Mouse (Mus musculus): Measurements from ENCODE around the gene Bsdc1.

Bsdc1 gene

GRCm38 (mm10) chr4:129481090-129481489, 19.7 kb downstream of the Bsdc1 start:
- DNase-seq (ENCODE audit: low spot score) = no peak

DNA sequence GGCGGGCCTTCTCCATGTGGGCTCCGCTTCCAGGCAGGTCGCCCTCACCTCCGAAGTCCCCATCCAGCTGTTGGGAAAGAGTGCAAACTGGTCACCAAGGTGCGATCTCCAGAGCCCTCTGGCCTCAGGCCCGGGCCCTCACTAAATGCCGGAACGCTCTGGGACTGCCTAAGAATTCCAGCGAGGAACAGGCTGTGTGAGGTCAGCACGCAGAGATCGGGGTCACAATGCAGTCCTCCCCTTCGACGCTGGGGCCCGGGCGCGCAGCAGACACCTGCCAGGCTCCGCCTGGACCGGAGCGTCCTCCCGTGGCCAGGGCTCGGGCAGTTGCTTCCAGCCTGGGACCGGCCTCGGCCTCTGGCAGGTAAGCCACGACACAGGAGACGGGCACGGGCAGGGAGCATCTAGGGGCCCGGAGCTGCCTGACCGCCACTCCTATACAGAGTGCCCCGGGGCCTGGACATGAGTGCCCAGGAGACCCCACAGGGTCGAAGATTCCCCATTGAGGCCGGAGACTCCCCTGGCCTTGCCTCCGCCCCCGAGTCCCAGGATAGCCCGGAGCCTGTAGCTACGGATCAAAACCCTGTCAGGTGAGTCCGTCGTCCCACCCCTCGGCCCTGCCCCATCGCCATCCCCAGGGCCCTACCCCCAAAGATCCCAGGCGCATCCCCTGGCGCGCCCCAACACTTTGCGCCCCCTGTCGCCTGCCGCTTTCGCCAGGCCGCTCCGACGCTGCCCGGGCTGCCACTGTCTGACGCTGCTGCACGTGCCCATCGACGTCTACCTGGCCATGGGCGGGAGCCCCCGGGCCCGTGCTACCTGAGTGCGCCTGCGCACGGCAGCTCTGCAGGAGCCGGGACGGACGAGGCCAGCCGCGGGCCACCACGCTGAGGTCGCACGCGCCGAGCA, 29.8 kb downstream of the Bsdc1 start, which contains the start of the genes Tssk3 and Fam229a:
Gene Tssk3, minus strand, starts transcription at position 51 of the 909 bp plus-strand sequence.
Gene Fam229a, plus strand, starts transcription at position 219 of the 909 bp plus-strand sequence.
- peak; percentile 74 for DNase-seq (ENCODE audit: low spot score)

DNA sequence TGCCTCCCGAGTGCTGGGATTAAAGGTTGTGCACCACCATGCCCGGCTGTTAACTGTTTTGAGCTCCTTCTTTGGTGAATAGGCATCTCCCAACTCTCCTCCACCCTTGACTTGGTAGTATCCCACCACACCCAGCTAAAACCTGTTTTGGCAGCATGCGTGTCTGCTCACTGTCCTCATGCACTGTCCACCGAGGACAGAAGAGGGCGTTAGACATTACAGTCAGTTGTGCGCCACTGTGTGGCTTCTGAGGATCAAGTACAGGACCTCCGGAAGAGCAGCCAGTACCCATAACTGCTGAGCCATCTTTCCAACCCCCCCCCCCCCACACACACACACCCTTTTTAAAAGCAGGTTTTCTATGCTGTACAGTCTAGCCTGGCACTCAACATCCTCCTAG, 33.3 kb downstream of the Bsdc1 start:
- DNase-seq (ENCODE audit: low spot score) = no peak

DNA sequence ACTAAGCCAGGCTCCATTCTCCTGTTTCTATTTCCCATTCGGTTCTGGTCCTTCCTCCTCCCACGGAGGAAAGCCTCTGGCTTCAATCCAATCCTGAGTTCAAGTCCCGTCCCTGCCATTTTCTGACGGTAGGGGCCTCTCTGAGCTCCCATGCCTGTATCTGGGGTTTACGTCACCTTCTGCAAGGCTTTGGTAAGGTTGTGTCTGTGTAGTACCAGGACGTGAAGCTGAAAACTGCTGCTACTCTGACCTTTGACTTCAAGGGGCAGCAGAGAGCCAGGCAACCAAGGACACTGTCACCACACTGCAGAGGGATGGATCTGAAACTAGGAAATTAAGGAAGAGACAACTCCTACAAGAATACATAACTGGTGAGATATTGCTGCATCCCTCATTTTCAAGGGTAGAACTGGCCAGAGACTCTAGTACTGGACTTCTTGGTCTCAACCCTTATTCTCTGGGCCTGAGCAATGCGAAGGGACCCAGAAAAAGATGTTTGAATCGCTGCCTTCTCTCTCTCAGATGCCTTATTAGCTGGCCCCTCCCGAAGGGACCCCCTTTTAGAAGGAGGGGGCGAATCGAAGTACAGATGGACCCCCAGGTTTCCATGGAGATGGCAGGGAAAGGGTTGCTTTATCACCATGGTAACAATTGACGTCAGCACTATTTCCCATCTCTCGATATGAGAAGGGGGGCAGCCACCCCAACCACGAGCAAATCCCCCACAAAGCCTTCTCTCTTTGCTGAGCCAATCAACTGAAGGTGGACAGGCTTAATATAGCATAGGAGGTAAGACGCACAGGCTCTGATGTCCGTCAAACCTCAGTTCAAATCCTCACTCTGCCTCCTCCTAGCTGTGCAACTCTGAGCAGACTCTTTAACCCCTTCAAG, 34.5 kb downstream of the Bsdc1 start:
- DNase-seq (ENCODE audit: low spot score) = no peak

DNA sequence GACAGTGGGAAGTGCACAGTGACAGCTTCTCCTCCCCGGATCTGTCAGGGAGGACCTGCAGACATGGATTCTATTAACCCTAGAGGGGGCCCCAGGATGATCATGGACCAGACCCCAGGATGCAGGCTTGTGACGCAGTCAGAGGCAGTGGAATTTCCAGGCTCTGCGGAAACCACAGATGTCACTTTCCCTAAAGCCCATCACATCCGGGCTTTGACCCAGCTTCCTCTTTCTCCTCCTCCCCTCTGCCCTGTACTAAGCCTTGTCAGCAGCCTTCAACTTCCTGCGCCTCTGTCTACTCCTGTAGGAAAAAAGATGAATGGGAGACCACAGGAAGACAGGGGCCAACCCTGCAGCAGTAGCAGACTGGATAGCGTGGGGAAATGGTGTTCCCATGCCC, 35.2 kb downstream of the Bsdc1 start:
- DNase-seq (ENCODE audit: low spot score) = no peak

DNA sequence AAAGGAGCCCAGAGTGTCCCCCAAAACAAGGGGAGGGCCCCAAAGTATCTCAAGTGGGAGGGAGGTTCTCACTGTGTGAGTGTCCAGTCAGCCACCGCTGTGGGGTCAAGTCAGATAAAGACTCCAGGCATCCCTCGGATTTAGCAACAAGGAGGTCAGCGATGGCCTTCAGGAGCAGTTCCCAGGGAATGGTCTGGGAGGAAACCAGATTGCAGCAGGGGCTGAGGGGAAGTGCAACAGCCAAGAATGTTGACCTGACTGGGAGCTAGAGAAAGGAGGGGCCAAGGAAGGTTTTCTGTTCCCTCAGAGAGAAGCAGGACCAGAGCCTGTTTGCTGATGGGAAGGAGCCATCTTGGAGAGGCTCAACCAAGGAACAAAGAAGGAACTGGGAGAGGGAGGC, 37.6 kb downstream of the Bsdc1 start:
- no peak for DNase-seq (ENCODE audit: low spot score)

DNA sequence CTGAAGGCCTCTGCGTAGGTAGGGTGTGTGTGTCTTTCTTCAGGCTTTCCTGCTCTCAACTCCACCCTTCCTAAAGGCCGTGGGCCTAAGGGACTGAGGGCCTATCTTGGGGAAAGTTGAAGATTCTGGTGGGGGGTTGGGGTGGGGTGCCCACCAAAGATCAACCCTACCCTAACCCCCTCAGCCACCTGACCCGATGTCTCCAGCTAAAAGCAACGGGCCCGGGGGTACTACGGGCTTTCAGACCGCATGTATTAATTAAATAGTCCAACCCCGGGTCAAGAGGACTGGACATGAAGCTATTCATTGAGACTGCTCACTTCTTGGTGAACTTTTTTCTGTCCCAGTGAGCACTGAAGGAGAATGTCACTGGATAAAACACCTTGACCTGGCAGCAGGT, 38.6 kb downstream of the Bsdc1 start:
- no peak for DNase-seq (ENCODE audit: low spot score)

DNA sequence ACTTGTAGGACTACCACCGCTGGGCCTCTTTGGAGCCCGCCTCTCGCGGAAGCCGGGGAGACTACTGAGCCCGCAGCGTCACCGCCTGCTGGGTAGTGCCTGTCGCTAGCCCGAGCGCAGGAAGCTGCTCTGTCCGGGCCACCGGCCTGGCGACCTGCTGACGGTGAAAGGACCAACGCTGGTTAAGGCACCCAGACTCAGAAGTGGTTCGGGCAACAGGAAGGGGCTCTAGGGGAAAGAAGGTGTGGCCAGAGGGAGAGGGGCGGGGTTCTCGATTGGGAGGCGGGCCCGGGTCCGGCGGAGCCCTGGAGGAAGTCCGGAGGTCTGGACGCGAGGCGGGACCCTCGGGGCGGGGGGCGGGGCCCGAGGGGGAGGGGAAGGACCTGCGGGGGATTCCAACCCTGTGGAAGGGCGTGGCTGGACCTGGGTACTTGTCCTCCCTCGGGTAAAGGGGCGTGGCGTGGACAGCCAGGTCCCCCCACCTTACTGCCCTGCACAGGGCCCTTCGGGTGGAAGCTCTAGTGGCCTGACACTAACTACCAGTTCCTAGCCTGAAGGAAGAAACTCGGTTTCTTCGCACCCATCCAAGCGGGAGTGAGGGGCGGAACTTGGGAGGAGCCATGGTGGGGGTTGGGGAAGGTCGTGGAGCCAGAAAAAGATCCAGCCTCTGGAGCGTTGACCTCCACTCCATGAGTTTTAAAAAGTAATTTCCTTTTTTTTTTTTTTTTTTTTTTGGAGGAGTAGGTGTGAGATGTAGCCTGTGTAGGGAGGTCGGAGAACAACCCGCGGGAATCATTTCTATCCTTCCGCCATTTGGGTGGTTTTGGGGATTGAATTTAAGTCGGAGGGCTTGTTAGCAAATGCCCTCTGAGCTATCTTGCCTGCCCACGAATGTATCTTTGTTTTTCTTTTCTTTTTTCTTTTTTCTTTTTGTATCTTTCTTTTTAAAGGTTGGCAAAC, 39.5 kb downstream of the Bsdc1 start:
- DNase-seq (ENCODE audit: low spot score) = peak; percentile 91

DNA sequence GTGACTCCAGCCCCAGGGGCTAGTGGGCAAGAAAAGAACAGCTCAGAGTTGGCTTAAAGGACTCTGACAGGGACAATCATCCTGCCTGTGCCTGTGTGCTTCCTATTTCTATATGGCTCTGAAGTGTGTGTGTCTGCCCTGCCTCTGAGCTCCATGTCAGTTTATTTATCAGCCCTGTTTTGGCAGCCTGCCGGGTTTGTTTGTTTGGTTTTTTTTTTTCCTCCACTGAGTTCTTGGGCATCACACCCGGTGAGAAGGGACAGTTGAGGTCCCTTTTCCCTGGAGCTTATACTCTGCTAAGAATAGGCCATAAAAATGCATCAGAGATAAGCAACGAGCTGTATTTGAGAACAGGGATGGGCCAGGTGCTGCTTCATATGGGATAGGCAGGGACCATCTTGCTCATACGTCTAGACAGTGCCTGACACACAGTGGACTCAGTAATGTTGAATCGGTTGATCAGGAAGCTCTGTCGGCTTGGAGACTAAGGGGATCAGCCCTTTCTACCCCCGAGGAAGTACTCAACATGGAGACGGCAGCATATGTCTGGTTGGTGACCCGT, 41.0 kb downstream of the Bsdc1 start:
- peak; percentile 41 for DNase-seq (ENCODE audit: low spot score)

- no peak for DNase-seq (ENCODE audit: low spot score)
These were observed 41.6 kb downstream of the Bsdc1 start for GRCm38 (mm10) chr4:129502901-129503444.

DNA sequence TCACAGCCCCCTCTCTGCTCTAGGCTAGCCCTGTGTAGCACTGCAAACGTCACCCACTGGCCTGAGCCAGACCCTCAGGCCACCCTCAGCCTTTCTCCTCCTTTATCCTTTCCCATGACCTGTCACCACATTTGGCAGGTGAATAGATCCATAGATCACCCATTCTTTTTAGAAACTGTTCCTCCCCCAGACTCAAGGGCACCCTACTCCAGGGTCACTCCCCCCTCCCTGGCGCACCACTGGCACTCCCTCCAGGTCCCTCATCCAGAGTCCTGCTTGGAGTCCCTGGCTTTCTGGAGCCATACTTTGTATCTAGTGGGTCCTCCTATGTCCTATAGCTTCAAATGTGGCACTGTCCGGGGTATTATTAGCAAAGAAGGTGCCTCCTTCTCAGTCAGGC, 44.1 kb downstream of the Bsdc1 start:
- DNase-seq (ENCODE audit: low spot score) = no peak

DNA sequence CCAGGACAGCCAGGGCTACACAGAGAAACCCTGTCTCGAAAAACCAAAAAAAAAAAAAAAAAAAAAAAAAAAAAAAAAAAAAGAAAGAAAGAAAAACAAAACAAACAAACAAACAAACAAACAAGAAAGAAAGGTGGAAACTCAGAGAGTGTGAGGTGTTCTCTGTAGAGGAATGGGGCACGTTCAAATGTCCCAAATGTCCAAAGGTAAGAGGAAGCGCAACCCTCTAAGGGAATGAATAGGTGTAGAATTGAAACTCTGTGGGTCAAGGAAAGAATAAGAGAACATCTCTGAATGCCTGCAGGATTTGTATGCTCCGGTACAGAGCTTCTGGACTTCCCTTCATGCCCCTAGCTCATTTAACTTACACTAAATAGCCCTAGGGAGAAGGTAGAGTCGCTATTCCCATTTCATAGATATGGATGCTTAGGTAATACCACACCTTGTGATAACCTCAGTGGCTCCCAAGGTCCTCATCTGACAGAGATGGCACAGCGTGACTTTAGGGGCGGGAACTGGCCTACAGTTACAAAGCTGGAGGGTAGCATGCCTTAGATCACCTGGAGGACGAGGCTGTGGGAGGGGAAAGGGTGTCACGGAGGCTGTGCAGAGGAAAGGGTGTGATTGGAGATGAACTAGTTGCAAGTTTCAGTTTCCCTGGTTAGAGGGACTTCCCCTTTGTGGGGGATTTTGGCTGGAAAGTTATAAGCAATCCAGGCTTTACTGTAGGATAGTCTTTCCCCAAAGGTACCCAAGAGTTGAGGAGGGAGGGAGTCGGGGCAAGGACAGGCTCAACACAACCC, 46.3 kb downstream of the Bsdc1 start:
- DNase-seq (ENCODE audit: low spot score) = no peak

DNA sequence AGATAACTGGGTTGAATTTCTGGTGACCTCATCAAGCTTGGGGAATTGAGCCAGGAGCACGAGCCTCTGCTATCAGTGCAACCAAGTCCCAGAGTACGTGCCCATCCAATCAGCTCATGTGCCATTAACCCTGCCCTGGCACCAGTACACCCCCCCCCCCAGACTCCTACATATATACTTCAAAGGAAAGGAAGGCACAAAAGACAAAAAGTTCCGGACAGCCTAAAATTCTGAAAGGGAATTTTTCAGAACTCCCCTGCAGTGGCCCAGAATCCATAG, 46.8 kb downstream of the Bsdc1 start:
- no peak for DNase-seq (ENCODE audit: low spot score)

GRCm38 (mm10) chr4:129508834-129509600, 47.6 kb downstream of the Bsdc1 start:
- DNase-seq (ENCODE audit: low spot score) = peak; percentile 55

DNA sequence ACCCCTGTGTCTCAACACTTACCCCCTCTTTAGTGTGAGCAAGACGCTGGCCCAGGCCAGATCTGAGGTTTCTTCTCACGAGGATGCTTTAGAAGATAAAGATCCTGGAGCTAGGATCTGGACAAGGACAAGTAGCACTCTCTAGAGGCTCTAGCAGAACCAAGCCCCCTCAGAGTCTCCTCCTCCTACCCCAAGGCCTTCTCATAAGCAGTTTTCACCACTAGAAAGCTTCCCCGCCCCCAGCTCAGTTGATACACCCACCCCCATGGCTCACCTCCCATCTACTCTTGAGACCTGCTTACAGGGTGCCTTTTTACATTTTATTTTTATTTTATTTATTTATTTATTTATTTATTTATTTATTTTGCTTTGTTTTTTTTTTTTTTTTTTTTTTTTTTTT, 48.3 kb downstream of the Bsdc1 start:
- no peak for DNase-seq (ENCODE audit: low spot score)

- DNase-seq (ENCODE audit: low spot score) = no peak
These were observed 49.5 kb downstream of the Bsdc1 start for GRCm38 (mm10) chr4:129510723-129511412.

DNA sequence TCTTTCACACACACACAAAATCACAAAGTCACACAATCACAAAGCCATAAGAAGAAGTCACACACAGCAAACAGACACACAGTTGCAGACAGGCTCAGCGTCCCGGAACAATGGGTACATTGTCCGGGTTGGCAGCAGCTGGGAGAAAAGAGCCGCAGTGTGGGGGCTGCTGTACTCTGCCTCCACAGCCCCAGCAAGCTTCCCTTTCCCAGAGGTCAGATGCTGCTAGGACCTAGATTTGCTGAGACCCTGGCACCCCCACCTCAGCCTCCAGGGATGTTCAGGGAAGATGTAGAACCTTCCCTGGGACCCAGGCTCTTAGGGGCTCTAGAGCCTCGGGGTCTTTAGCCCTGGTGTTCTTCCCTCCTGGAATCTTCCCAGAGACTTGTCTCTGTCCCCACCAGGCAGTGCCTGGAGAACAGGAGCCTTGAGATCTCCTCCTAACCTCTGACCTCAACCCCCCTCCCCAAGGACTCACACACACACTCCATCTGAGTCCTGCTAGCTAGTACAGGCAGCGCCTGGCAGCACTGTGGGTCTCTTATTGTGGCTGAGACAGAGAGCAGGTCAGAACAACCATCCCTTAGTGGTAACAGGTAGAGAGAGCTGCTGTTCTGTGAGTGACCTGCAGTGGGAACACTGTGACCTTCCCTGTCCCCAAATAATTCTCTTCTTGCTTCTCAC, 50.2 kb downstream of the Bsdc1 start:
- DNase-seq (ENCODE audit: low spot score) = no peak

GRCm38 (mm10) chr4:129513086-129513767, 51.8 kb downstream of the Bsdc1 start, which contains the start of gene Marcksl1:
TSS of gene Marcksl1 (plus strand) at chr4:129513581.
- peak; percentile 91 for DNase-seq (ENCODE audit: low spot score)

All from urinary bladder, postnatal 14 days (tissue).